ENCODE assay signal across 8 mouse cellular contexts in genomic region chr2:73351927-73352374, GRCm38 (mm10). TPM values are rescaled to one million over a fixed set of nuclear protein-coding genes. Genes with fewer than 3 reads are reported as not detected.
DNase-seq lines count a peak whose midpoint lies in the region; ATAC-seq lines count a peak whose summit lies in the region.

No protein-coding gene starts in this region.

- H3K4me2 ChIP-seq in intestine, embryonic 14.5 days (ENCODE audit: low read length) = peak overlapping the region; percentile 9; the same call in 1 of the 2 replicates
- no peak overlapping the region; the same call in 1 of the 2 replicates for H3K4me2 ChIP-seq in intestine, embryonic 16.5 days (ENCODE audit: low read depth, low read length)
- H3K4me2 ChIP-seq in heart, embryonic 13.5 days = peak overlapping the region; percentile 55

- H3K27ac ChIP-seq in intestine, embryonic 14.5 days (ENCODE audit: low read depth) = 0 out of 2 replicates have a peak overlapping the region, but pooled peaks have one; percentile 13
- no peak overlapping the region for H3K27ac ChIP-seq in intestine, embryonic 16.5 days (ENCODE audit: low read length)
- H3K27ac ChIP-seq in heart, embryonic 13.5 days (replicated peaks) = peak overlapping the region; percentile 15; the same call in 1 of the 2 replicates

- H3K27me3 ChIP-seq in intestine, embryonic 14.5 days (replicated peaks; ENCODE audit: control insufficient read depth, insufficient read depth, low read length) = no peaks in the 10 kb centered on the region
- H3K27me3 ChIP-seq in intestine, embryonic 16.5 days (replicated peaks; ENCODE audit: control insufficient read depth, insufficient read depth, low read length) = no peaks in the 10 kb centered on the region
- H3K27me3 ChIP-seq in heart, embryonic 13.5 days (replicated peaks) = no peaks in the 10 kb centered on the region

- WGBS in intestine, embryonic 14.5 days = 43% methylated on average over 7 of the region's 7 CpGs
- WGBS in intestine, embryonic 16.5 days = 36% methylated on average over 7 of the region's 7 CpGs
- WGBS in heart, embryonic 13.5 days = 25% methylated on average over 7 of the region's 7 CpGs

- H3K9ac ChIP-seq in intestine, embryonic 14.5 days (ENCODE audit: low read length) = no peak overlapping the region
- no peak overlapping the region for H3K9ac ChIP-seq in intestine, embryonic 16.5 days (ENCODE audit: low read depth, low read length)
- peak overlapping the region; percentile 44 for H3K9ac ChIP-seq in heart, embryonic 13.5 days

- DNase-seq in intestine, embryonic 14.5 days (ENCODE audit: low spot score) = no peak
- DNase-seq in cerebellum, adult 11 months = peak; percentile 15
- DNase-seq in layer of hippocampus, adult 9-11 months = peak; percentile 77
- no peak for DNase-seq in adrenal gland, adult 8-10 months
- DNase-seq in spleen, adult 12 weeks (ENCODE audit: low spot score) = no peak
- DNase-seq in thymus, postnatal 0 days (ENCODE audit: low spot score) = no peak

- no peaks in the 10 kb centered on the region for H3K9me3 ChIP-seq in intestine, embryonic 14.5 days (ENCODE audit: control insufficient read depth, low read length)
- H3K9me3 ChIP-seq in intestine, embryonic 16.5 days (ENCODE audit: control insufficient read depth, low read length) = no peaks in the 10 kb centered on the region
- H3K9me3 ChIP-seq in heart, embryonic 13.5 days = no peaks in the 10 kb centered on the region

- H3K4me1 ChIP-seq in intestine, embryonic 14.5 days (replicated peaks; ENCODE audit: control insufficient read depth, insufficient read depth, low read length) = no peaks in the 10 kb centered on the region
- no peaks in the 10 kb centered on the region for H3K4me1 ChIP-seq in intestine, embryonic 16.5 days (ENCODE audit: control insufficient read depth, insufficient read depth, low read length)
- peaks cover 11% of the 10 kb centered on the region for H3K4me1 ChIP-seq in heart, embryonic 13.5 days

- no peak for ATAC-seq in intestine, embryonic 14.5 days (replicated peaks; ENCODE audit: low FRiP score, low TSS enrichment, low read depth)
- ATAC-seq in intestine, embryonic 16.5 days = no peak
- ATAC-seq in heart, embryonic 13.5 days (ENCODE audit: extremely low read depth, insufficient number of reproducible peaks, low FRiP score, low TSS enrichment) = no peak

- H3K4me3 ChIP-seq in intestine, embryonic 14.5 days (ENCODE audit: low read depth, low read length) = no peak overlapping the region
- no peak overlapping the region for H3K4me3 ChIP-seq in intestine, embryonic 16.5 days (ENCODE audit: low read length)
- peak overlapping the region; percentile 27 for H3K4me3 ChIP-seq in heart, embryonic 13.5 days

- no peaks in the 10 kb centered on the region for H3K36me3 ChIP-seq in intestine, embryonic 14.5 days (ENCODE audit: control insufficient read depth, insufficient read depth, low read length)
- no peaks in the 10 kb centered on the region for H3K36me3 ChIP-seq in intestine, embryonic 16.5 days (ENCODE audit: control insufficient read depth, insufficient read depth, low read length)
- H3K36me3 ChIP-seq in heart, embryonic 13.5 days = no peaks in the 10 kb centered on the region

RNA-seq across cellular contexts. Expression of gene Gpr155, which starts 34.4 kb away (rescaled TPM):
- polyA plus RNA-seq in intestine, embryonic 14.5 days (2014; fragmentation: Nextera tagmentation; extraction: Ambion mirVana) = 5.0 and 7.1 TPM in 2 replicates
- 15.1 and 17.5 TPM in 2 replicates for polyA plus RNA-seq in intestine, embryonic 16.5 days (2015; fragmentation: Nextera tagmentation; extraction: Ambion mirVana)
- 4.8 and 4.9 TPM in 2 replicates for polyA plus RNA-seq in heart, embryonic 13.5 days (2015; fragmentation: Nextera tagmentation; extraction: Ambion mirVana)
- 10 to 100 TPM in 1 of 4 experiments, 1 to 10 TPM in 3; 8.5 to 12.8 (median 9.1) TPM for total RNA-seq in adrenal gland, adult 8-10 months (2022)
- polyA plus RNA-seq in thymus, postnatal 0 days (2015; fragmentation: Nextera tagmentation; extraction: Ambion mirVana) = 2.6 and 2.8 TPM in 2 replicates

RNA-seq across cellular contexts. Expression of gene Cir1, which starts 39.5 kb away (rescaled TPM):
- 22.3 and 24.5 TPM in 2 replicates for polyA plus RNA-seq in intestine, embryonic 14.5 days (2014; fragmentation: Nextera tagmentation; extraction: Ambion mirVana)
- 14.7 and 14.9 TPM in 2 replicates for polyA plus RNA-seq in intestine, embryonic 16.5 days (2015; fragmentation: Nextera tagmentation; extraction: Ambion mirVana)
- 14.5 and 16.9 TPM in 2 replicates for polyA plus RNA-seq in heart, embryonic 13.5 days (2015; fragmentation: Nextera tagmentation; extraction: Ambion mirVana)
- total RNA-seq in adrenal gland, adult 8-10 months (2022) = 10 to 100 TPM; 18.0 to 24.0 (median 20.5) TPM
- 29.7 and 30.9 TPM in 2 replicates for polyA plus RNA-seq in thymus, postnatal 0 days (2015; fragmentation: Nextera tagmentation; extraction: Ambion mirVana)

RNA-seq across cellular contexts. Expression of gene Scrn3, which starts 39.5 kb away (rescaled TPM):
- 12.2 and 12.6 TPM in 2 replicates for polyA plus RNA-seq in intestine, embryonic 14.5 days (2014; fragmentation: Nextera tagmentation; extraction: Ambion mirVana)
- 16.6 and 16.9 TPM in 2 replicates for polyA plus RNA-seq in intestine, embryonic 16.5 days (2015; fragmentation: Nextera tagmentation; extraction: Ambion mirVana)
- 12.0 and 14.3 TPM in 2 replicates for polyA plus RNA-seq in heart, embryonic 13.5 days (2015; fragmentation: Nextera tagmentation; extraction: Ambion mirVana)
- total RNA-seq in adrenal gland, adult 8-10 months (2022) = 10 to 100 TPM; 23.9 to 33.8 (median 30.1) TPM
- polyA plus RNA-seq in thymus, postnatal 0 days (2015; fragmentation: Nextera tagmentation; extraction: Ambion mirVana) = 7.1 and 7.6 TPM in 2 replicates

Comparison
In these comparisons a context has a peak if more than half of its experiments do, and no peak if none do; other contexts are left out.
1. DNase-seq: peak in cerebellum, adult 11 months (single experiment) and layer of hippocampus, adult 9-11 months (single experiment); none in intestine, embryonic 14.5 days (single experiment), adrenal gland, adult 8-10 months (single experiment), spleen, adult 12 weeks (single experiment) and thymus, postnatal 0 days (single experiment).